Mouse (Mus musculus): ENCODE data around the gene Tmem202. TPM values are rescaled to one million over a fixed set of nuclear protein-coding genes. Genes with fewer than 3 reads are reported as not detected.

Tmem202 gene
- total and polyA plus RNA-seq, 3 experiments, result 0.20 to 0.64 TPM; not detected in 1

- no peaks in the 10 kb centered on the region for H3K27me3 ChIP-seq (replicated peaks)
- dilution Hi-C loops (cut with MboI; ENCODE audit: extremely low pct_ligation_motif_present, extremely low pct_unique_long_range_greater_than_20kb, low sequenced_read_pairs), result no loop called here
- H3K4me2 ChIP-seq (ENCODE audit: insufficient read depth, low read depth, poor library complexity, severe bottlenecking), result peak overlapping the region; percentile 36
- no peak for TF ChIP-seq MYC (IDR thresholded peaks at IDR 0.05; ENCODE audit: low read depth, low read length)
- no peak for TF ChIP-seq E2F4 (IDR thresholded peaks at IDR 0.05; ENCODE audit: insufficient replicate concordance, low read depth, low read length)
- TF ChIP-seq CHD1 (IDR thresholded peaks at IDR 0.05; ENCODE audit: low read depth, low read length), result no peak
- no peak for TF ChIP-seq MAFK (IDR thresholded peaks at IDR 0.05; ENCODE audit: insufficient replicate concordance, low read length)
- TF ChIP-seq TCF12 (IDR thresholded peaks at IDR 0.05; ENCODE audit: low read depth, low read length), result no peak
- TF ChIP-seq ZNF384 (IDR thresholded peaks at IDR 0.05; ENCODE audit: low read depth, low read length), result peak; percentile 30; the same call in 1 of the 2 replicates
- no peak for TF ChIP-seq EP300 (IDR thresholded peaks at IDR 0.05; ENCODE audit: low read length)
- TF ChIP-seq CTCF (conservative IDR thresholded peaks at IDR 0.05 in 1 of 2, IDR thresholded peaks at IDR 0.05 in 1 of 2; ENCODE audit: low read depth in 2 of 2, low read length in 2 of 2), result peak; percentile 44 to 68; a peak in 3 of 4 replicates
- no peak for TF ChIP-seq MAZ (IDR thresholded peaks at IDR 0.05; ENCODE audit: low read depth, low read length)
- peak; percentile 36 for TF ChIP-seq SMC3 (IDR thresholded peaks at IDR 0.05; ENCODE audit: low read depth, low read length)
- TF ChIP-seq RAD21 (IDR thresholded peaks at IDR 0.05; ENCODE audit: low read depth, low read length), result peak; percentile 53
- TF ChIP-seq POLR2AphosphoS2 (IDR thresholded peaks at IDR 0.05; ENCODE audit: low read depth, low read length), result no peak
- TF ChIP-seq CHD2 (IDR thresholded peaks at IDR 0.05; ENCODE audit: low read length), result no peak
- TF ChIP-seq BHLHE40 (IDR thresholded peaks at IDR 0.05; ENCODE audit: low read depth, low read length), result no peak
- H3K36me3 ChIP-seq (replicated peaks in 1 of 2; ENCODE audit: control insufficient read depth in 1 of 2, insufficient read depth in 1 of 2, low read length in 1 of 2), result peaks cover 0 to 7% of the 10 kb centered on the region in 2 experiments
- no peaks in the 10 kb centered on the region for H3K9me3 ChIP-seq (replicated peaks; ENCODE audit: low read length)
- no peak overlapping the region for H3K27ac ChIP-seq (ENCODE audit: insufficient read depth, low read depth)
- peaks cover 58% of the 10 kb centered on the region for H3K79me2 ChIP-seq (replicated peaks; ENCODE audit: control insufficient read depth, extremely low read depth, insufficient read depth, poor library complexity, severe bottlenecking)
- no peak overlapping the region for H3K4me3 ChIP-seq (replicated peaks in 1 of 3; ENCODE audit: low read depth in 2 of 3, low read length in 2 of 3, poor library complexity in 1 of 3)
- no peak overlapping the region for H3K9ac ChIP-seq (ENCODE audit: insufficient read depth, low read depth)
- in situ Hi-C loops (cut with MboI; ENCODE audit: low pct_ligation_motif_present, low pct_unique_long_range_greater_than_20kb, low sequenced_read_pairs), result no loop called here
- DNase-seq (ENCODE audit: extremely low read depth), result peak; percentile 65
- peaks cover 2 to 49% of the 10 kb centered on the region in 2 experiments; a peak in 2 of 4 replicates for H3K4me1 ChIP-seq (ENCODE audit: control insufficient read depth in 1 of 2, insufficient read depth in 2 of 2)
Observed at GRCm38 (mm10) chr9:59482419-59482818, 57.2 kb downstream of the Tmem202 start.

GRCm38 (mm10) chr9:59476617-59477016, 63.0 kb downstream of the Tmem202 start:
- Histone ChIP-seq H3K4me3 (replicated peaks in 1 of 3; ENCODE audit: low read depth in 2 of 3, low read length in 2 of 3, poor library complexity in 1 of 3) (no peak overlapping the region), H3K79me2 (replicated peaks; ENCODE audit: control insufficient read depth, extremely low read depth, insufficient read depth, poor library complexity, severe bottlenecking) (peaks cover 67% of the 10 kb centered on the region), H3K27me3 (replicated peaks) (no peaks in the 10 kb centered on the region), H3K36me3 (replicated peaks in 1 of 2; ENCODE audit: control insufficient read depth in 1 of 2, insufficient read depth in 1 of 2, low read length in 1 of 2) (peaks cover 13 to 41% of the 10 kb centered on the region in 2 experiments), H3K9me3 (replicated peaks; ENCODE audit: low read length) (no peaks in the 10 kb centered on the region), H3K4me2 (ENCODE audit: insufficient read depth, low read depth, poor library complexity, severe bottlenecking) (no peak overlapping the region), H3K27ac (ENCODE audit: insufficient read depth, low read depth) (no peak overlapping the region), H3K9ac (ENCODE audit: insufficient read depth, low read depth) (no peak overlapping the region), H3K4me1 (ENCODE audit: control insufficient read depth in 1 of 2, insufficient read depth in 2 of 2) (peaks cover 2 to 49% of the 10 kb centered on the region in 2 experiments; a peak in 2 of 4 replicates)
- TF ChIP-seq GABPA (IDR thresholded peaks at IDR 0.05; ENCODE audit: insufficient replicate concordance, low read depth, low read length) (no peak), MAX (IDR thresholded peaks at IDR 0.05; ENCODE audit: low read length) (no peak), POLR2A (IDR thresholded peaks at IDR 0.05; ENCODE audit: low read depth, low read length) (no peak), TCF12 (IDR thresholded peaks at IDR 0.05; ENCODE audit: low read depth, low read length) (no peak), TBP (conservative IDR thresholded peaks at IDR 0.05; ENCODE audit: low read depth, low read length) (no peak), NELFE (IDR thresholded peaks at IDR 0.05; ENCODE audit: low read depth, low read length) (no peak), ZC3H11A (IDR thresholded peaks at IDR 0.05; ENCODE audit: low read depth, low read length) (no peak), IRF4 (IDR thresholded peaks at IDR 0.05; ENCODE audit: low read depth, low read length) (no peak), MXI1 (IDR thresholded peaks at IDR 0.05; ENCODE audit: low read depth, low read length) (no peak)
- DNase-seq (ENCODE audit: extremely low read depth), result no peak
- in situ Hi-C loops (cut with MboI; ENCODE audit: low pct_ligation_motif_present, low pct_unique_long_range_greater_than_20kb, low sequenced_read_pairs) (no loop called here), dilution Hi-C loops (cut with MboI; ENCODE audit: extremely low pct_ligation_motif_present, extremely low pct_unique_long_range_greater_than_20kb, low sequenced_read_pairs) (no loop called here)
